Mouse (Mus musculus) cerebellum, adult 2 months (tissue): ENCODE measurements around the gene Gzmc. TPM values are rescaled to one million over a fixed set of nuclear protein-coding genes. Genes with fewer than 3 reads are reported as not detected.
"Not testable (repeated sequence)": the region's sequence is repeated elsewhere in the genome, so short reads cannot be mapped to it uniquely, and the experiment has no call there.

Source experiments
- DNase-seq, 2 experiments: peaks; one replicate each; pipeline ENCODE4 v3.0.0; 2021
- H3K27ac ChIP-seq: fragments of 200-500 bp; 2 replicates; pipeline ENCODE4 v1.5.1; 2012; ENCODE audit warnings: low read length, control low read depth, inconsistent platforms; ENCODE audit not compliant: insufficient read depth
- H3K27me3 ChIP-seq: fragments of 200-500 bp; 2 replicates; pipeline ENCODE4 v1.6.1; 2012; ENCODE audit warnings: inconsistent platforms, mild to moderate bottlenecking, low read length, moderate library complexity; ENCODE audit not compliant: control insufficient read depth, insufficient read depth
- H3K4me1 ChIP-seq: fragments of 200-500 bp; 2 replicates; pipeline ENCODE4 v1.6.1; 2011; ENCODE audit warnings: low read length; ENCODE audit not compliant: control insufficient read depth, insufficient read depth
- H3K4me3 ChIP-seq: fragments of 200-500 bp; replicated peaks from 2 replicates; pipeline ENCODE3; 2011; ENCODE audit warnings: mild to moderate bottlenecking, low read depth, low read length, control low read depth; ENCODE audit not compliant: insufficient read depth
- CTCF ChIP-seq: fragments of 200-500 bp; IDR thresholded peaks from 2 replicates; pipeline ENCODE4 v1.5.1; 2011; ENCODE audit warnings: low read depth, mild to moderate bottlenecking, control low read depth, low read length, moderate library complexity, borderline replicate concordance; ENCODE audit not compliant: insufficient read depth
- POLR2A ChIP-seq: fragments of 200-500 bp; IDR thresholded peaks from 2 replicates; pipeline ENCODE4 v1.6.1; 2011; ENCODE audit warnings: low read length, control low read depth, borderline replicate concordance; ENCODE audit not compliant: insufficient read depth
- WGBS: fragments of 180-500 bp; shearing (Covaris S2); methylation state at CpG from one replicate; pipeline ENCODE4 v1.1.7; 2018; 5-methylcytosine and 5-hydroxymethylcytosine counted together
- polyA plus RNA-seq: library from polyadenylated mRNA; depleted of rRNA; stranded (reverse); fragments of >200 nt; gene quantifications from 2 replicates; pipeline ENCODE4 v1.2.3, GENCODE M21; 2012; rRNA removed

The Gzmc gene
- polyA plus RNA-seq, 1 experiment, result not detected

- WGBS, result 94% methylated on average over 1 of the region's 1 CpGs
- Histone ChIP-seq H3K4me1 (no peaks in the 10 kb centered on the region), H3K4me3 (no peak overlapping the region), H3K27ac (no peak overlapping the region), H3K27me3 (no peaks in the 10 kb centered on the region)
- TF ChIP-seq CTCF (no peak), POLR2A (no peak)
- no peak for DNase-seq
Measured at GRCm38 (mm10) chr14:56205613-56206012, 28.8 kb downstream of the Gzmc start.

DNA sequence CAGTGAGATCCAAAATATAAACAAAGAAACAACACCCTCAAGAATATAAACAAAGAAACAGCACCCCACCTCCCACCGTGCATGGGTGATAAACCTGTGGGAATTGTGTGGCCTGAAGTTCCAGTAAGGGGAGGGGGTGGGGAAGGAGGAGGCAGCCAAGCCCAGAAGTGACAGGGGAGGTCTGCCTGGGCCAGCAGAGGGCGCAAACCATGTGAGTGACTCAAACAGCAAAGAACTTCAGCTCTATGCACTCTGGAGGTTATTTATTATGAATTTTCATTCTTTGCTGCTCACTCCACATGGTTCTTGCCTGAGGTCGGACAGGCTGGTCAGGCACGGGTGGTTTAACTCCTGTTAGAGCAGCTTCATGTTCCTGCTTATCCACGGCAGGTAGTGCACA, 29.4 kb downstream of the Gzmc start:
- H3K4me1 ChIP-seq, H3K27me3 ChIP-seq, H3K4me3 ChIP-seq, H3K27ac ChIP-seq, DNase-seq: not testable (repeated sequence)
- TF ChIP-seq CTCF, result 0 out of 2 replicates have a peak, but pooled peaks have one; percentile 9
- 48% methylated on average over 5 of the region's 5 CpGs for WGBS

DNA sequence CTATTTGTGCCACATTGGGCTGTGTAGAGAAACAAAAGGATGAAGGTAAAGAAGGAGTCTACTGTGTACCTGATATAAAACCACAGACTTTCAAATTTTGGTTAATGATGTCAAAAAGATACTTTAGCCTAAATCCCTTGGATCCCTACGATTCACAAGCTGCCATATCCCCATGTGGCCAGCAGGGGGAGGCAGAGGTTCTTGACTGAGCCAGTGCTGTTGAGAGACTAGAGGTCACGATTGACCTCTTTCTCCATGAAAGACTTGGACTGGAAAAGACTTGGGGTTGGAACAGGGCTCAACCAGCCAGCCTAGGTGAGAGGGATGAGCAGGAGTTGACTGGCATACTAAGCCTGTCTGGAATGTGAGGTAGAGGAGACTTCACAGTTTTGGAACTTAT, 30.5 kb downstream of the Gzmc start:
- no peak overlapping the region for H3K27ac ChIP-seq
- H3K4me1 ChIP-seq, result no peaks in the 10 kb centered on the region
- 10% methylated on average over 2 of the region's 2 CpGs for WGBS
- DNase-seq, result peak; percentile 33 to 56
- no peak overlapping the region for H3K4me3 ChIP-seq
- TF ChIP-seq POLR2A (no peak), CTCF (peak; percentile 86)
- H3K27me3 ChIP-seq, result no peaks in the 10 kb centered on the region

- 55% methylated on average over 6 of the region's 6 CpGs for WGBS
- Histone ChIP-seq H3K27me3 (no peaks in the 10 kb centered on the region), H3K4me1 (no peaks in the 10 kb centered on the region), H3K4me3 (no peak overlapping the region), H3K27ac (no peak overlapping the region)
- no peak for DNase-seq
- no peak for TF ChIP-seq POLR2A
- TF ChIP-seq CTCF, result 0 out of 2 replicates have a peak, but pooled peaks have one; percentile 5
Measured at GRCm38 (mm10) chr14:56186946-56187345, 47.5 kb downstream of the Gzmc start.

DNA sequence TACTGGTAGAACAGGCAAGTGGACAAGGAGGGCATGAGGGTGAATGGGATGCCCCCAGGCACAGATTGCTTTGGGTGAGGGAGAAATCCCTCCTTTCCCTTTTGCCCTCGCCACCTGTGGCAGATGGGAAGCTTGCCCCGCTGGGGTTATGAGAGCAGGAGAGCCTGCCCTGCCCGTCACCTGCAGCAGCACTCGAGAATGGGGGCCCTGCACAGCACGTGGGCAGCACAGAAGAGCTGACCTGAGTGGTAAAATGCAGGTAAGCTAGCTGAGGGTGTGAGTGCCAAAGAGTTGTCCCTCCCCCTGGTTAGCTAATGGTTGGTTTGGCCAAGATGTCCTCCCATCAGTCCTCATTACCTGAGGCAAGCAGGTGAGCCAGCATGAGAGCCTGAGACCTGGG, 47.9 kb downstream of the Gzmc start:
- no peaks in the 10 kb centered on the region for H3K27me3 ChIP-seq
- no peaks in the 10 kb centered on the region for H3K4me1 ChIP-seq
- no peak for TF ChIP-seq CTCF
- TF ChIP-seq POLR2A, result no peak
- WGBS, result 74% methylated on average over 5 of the region's 5 CpGs
- H3K4me3 ChIP-seq, result no peak overlapping the region
- no peak for DNase-seq
- no peak overlapping the region for H3K27ac ChIP-seq

Other genes with a start within 250 kb of the Gzmc start
- gene Mcpt1, start 216.7 kb downstream of the Gzmc start, polyA plus RNA-seq, result not detected in 2 replicates
- gene Mcpt9, start 204.2 kb downstream of the Gzmc start, polyA plus RNA-seq, result not detected in 2 replicates
- not detected in 2 replicates for gene Mcpt2, start 192.6 kb downstream of the Gzmc start, polyA plus RNA-seq
- 0.13 TPM in 1 of 2 replicates, not detected in the other for gene Mcpt4, start 172.3 kb downstream of the Gzmc start, polyA plus RNA-seq
- not detected in 2 replicates for gene Mcpt8, start 149.4 kb downstream of the Gzmc start, polyA plus RNA-seq
- not detected in 2 replicates for gene Ctsg, start 132.1 kb downstream of the Gzmc start, polyA plus RNA-seq
- gene Gzme, start 114.0 kb downstream of the Gzmc start, polyA plus RNA-seq, result not detected in 2 replicates
- gene Gzmd, start 102.0 kb downstream of the Gzmc start, polyA plus RNA-seq, result not detected in 2 replicates
- not detected in 2 replicates for gene Gzmg, start 75.1 kb downstream of the Gzmc start, polyA plus RNA-seq
- not detected in 2 replicates for gene Gzmn, start 60.1 kb downstream of the Gzmc start, polyA plus RNA-seq
- not detected in 2 replicates for gene Gzmf, start 23.2 kb downstream of the Gzmc start, polyA plus RNA-seq
- 0.14 TPM in 1 of 2 replicates, not detected in the other for gene Gzmb, start 27.6 kb upstream of the Gzmc start, polyA plus RNA-seq
- not detected in 2 replicates for gene Atp12a, start 130.4 kb upstream of the Gzmc start, polyA plus RNA-seq
- gene Rnf17, start 167.9 kb upstream of the Gzmc start, polyA plus RNA-seq, result 0.51 and 0.57 TPM in 2 replicates